Mouse (Mus musculus) gastrocnemius, postnatal 4 days (tissue): ENCODE data around the gene Traf1. TPM values are rescaled to one million over a fixed set of nuclear protein-coding genes. Genes with fewer than 3 reads are reported as not detected.
A peak's percentile ranks its signal among the peaks of the same experiment; 100 is the strongest.

Source experiments
- DNase-seq, 2 experiments: peaks; one replicate each; pipeline ENCODE4 v3.0.0; 2021 to 2022; ENCODE audit warnings: low spot score in 2 of 2, mixed read lengths in 2 of 2
- total RNA-seq, 2 experiments: library from RNA; stranded (reverse); gene quantifications; 2 replicates each; pipeline ENCODE4 v1.2.3; 2021

Traf1 gene
- total RNA-seq, 2 experiments from 2014 or later: 1.7 to 3.5 TPM

DNA sequence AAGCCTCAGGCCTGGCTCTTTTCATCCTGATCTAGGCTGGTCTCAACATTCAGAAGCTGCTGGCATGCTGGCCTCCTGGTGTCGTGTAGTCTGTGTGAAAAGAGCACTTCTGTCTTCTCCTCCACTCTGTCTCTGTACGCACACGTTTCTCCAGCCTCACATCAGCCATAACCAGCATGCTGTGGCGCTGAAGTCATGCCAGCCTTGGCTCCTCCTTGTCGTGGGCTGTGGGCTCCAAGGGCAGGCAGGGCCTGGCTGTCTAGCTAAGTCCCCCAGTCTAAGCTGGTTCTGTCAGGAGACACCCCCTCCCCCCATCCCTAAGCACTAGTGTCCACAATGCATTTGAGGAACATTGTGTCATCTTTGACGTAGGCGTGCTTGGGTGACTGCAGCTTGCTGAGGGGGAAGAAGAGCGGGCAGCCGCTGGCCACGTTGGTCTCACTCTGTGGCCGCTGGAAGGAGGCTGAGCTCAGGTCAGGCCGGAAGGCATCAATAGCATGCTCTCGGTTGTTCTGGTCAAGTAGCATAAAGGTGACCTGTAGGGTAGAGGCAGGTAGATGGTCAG is 17.9 kb downstream of the Traf1 start:
- no peak for DNase-seq

DNA sequence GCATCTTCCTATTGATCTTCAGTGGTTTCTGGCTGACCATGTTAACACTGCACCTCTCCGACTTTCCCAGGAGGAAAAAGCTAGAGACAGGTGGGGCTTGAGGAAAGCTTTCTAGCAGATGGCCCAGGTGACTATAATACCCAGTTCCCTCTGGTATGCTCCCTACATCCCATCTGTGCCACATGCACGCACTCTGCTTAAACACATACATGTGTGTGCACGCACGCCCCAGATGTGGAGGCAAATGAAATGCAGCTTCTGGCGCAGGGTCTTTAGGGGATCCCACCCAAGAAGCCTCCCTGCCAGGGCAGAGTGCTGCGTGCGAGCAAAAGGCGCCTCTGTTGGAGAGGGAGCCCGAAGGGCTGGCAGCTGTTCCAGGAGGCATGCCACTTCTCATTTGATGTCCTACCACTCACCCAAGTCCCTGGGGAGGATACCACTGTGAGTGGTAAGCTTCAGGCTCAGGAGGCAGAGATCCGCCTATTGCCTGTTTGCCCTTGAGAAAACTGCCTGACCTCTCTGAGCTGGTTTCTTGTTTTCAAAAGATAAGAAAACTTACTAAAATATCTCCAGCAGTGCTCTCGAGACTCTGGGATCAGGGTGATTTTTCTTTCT is 20.4 kb downstream of the Traf1 start:
- no peak for DNase-seq

DNA sequence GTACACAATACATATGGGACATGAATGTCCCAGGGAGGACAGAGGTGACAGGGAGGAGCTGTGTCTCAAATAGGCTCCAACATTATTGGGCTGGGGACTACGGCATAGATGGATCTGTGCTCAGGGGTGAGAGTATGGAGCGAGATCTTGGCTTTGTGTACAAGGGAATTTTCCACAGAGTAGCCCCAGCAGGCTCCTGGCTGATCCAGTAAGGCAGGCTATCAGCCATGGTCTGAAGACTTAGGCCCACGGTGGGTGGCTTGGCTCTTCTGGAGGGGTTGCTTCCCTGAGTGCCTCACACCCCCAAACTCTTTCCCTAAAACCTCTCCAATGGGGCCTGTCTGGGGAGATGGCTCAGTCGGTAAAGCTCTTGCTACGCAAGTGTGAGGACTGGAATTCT is 21.3 kb downstream of the Traf1 start:
- no peak for DNase-seq

DNA sequence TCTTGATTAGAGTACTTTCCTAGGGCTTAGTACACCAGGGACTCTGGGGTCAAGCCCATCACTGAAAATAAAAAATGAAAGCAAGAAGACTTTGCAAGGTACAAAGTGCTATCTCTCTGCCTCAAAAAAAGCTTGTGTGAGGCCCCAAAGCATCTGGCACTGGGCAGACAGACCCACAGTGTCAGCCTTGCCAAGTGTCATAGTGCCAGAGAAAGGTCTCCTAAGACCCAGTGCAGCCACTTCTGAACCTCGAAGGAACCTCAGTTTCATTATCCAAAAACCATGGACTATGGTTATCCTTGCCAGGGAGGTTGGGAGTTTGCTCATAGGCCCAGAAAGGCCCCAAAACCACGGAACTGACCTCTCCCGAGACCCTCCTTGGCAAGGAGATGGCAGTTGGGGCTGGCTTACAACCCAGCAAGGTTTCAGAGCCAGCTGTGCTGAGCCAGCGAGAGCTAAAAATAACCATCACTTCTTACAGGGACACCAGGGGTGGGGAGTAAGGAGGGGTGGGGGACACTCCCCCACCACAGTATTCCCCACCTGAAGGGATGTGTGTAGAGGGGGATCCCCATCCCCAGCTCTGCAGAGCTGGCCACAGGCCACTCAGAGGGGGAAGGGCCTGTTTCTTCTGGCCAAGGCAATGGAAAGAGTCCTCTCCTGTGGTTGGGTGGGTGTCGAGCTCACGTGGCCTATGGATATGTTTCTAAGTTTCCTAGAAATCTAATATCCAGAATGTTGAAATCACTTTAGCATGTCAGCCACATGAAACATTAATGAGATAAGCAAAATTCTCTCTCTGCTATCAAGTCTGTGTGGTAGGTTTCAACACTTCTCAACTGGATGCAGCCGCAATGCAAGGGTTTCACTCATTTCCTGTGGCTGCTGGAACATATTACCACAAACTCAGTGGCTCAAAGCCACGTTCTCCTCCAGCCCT is 23.0 kb downstream of the Traf1 start:
- DNase-seq: peak; percentile 35 to 69

DNA sequence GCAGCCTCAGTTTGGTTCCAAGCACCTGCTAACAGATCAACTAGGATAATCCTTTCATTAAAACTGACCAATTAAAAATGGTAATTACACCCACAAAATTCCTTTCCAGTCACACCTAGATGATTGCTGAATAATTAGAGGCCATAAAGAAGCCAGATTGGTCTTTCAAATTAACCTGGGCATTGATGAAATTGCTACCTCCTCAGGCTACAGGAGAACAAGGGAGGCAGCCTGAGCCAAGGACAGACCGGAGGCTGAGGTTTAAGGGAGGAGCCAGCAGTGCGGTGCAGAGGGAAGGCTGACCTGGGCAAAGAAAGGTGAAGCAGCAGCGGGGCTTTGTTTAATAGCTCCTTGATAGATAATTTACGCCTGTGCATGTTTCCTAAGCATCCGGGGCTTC is 24.1 kb downstream of the Traf1 start:
- no peak for DNase-seq

DNA sequence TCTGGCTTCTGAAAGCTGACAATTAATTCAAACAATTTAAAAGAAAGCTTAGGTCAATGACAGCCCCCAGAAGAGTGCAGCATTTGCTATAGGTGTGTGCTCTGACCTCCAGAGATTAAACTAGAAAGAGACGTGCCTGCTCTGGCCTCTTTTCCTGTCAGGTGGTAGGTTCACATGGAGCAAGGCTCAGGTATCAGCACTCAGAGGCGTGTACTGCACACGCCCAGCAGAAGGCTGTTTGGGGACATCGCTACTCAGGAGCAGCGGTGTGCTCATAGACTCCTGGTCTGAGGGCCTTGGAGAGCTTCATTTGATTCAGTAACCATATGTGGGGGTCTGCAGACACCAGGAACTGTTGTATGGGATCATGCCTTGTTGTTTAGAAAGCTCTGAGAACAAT is 34.3 kb downstream of the Traf1 start:
- DNase-seq: no peak

DNA sequence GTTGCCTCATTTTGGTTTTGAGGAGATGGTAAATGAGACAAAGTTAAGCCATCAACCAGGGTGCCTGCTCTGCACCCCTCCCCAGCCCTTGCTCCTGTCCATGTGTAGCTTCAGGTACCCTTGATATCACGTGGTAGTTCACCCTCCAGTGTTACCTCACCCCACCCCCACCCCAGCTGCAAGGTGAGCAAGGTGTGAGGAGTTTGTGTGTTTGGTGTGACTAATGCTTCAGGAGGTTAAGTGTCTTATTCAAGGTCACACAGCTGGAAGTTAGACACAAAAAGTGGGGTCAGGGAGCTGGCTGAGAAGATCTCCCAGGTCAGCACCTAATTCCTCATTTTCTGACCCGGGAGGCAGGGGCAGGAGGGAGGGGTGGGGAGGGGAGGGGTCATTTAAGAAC is 38.8 kb downstream of the Traf1 start:
- no peak for DNase-seq

DNA sequence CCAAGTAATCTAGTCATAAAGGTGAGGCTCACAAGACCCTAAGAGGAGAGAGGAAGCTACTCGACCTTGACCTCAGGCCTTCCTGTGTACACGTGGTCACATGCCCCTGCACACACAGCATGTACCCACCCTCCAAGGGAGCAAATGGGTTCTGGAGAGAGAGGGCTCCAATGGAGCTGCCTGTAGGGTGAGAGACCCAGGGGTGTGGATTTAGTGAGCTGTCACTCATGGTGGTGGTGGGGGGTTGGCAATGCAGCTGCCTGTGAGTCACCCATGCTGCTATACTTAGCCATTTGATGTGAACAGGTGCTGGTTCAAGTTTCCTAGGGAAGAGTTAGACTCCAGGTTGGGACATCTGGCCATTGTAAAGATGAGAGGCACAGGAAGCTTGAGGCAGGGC is 41.4 kb downstream of the Traf1 start:
- no peak for DNase-seq

DNA sequence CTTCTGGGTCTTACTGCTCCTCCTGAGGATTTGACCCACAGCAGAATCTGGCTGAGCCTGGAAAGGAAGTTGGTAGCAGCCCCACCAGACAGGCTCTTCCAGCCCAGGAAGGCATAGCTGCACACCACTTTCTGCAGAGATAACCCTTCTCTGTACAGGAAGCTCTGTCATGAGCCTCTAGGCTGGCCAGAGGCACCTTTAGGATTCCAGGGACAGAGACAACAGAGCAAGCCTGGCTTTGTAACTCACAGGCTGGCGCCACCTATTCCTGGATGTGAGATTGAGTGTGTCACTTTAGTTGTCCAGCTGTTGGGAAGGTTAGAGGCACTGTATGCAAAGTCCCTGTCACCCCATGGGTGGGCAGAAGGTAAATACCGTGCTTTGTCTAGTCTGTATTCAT is 46.5 kb downstream of the Traf1 start:
- DNase-seq: no peak

DNA sequence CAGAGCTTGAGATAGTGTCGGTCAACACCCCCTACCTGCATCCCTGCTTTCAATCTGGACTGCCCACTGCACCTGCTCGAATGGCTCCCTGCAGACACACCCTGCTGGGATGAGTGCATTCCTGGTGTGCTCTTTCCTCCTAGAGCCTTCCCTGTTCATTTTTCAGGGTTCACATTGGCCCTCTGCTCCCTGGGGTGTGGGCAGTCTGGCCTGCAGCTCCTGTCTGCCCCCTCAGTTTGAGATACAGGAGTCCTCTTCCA is 46.8 kb downstream of the Traf1 start:
- no peak for DNase-seq

DNA sequence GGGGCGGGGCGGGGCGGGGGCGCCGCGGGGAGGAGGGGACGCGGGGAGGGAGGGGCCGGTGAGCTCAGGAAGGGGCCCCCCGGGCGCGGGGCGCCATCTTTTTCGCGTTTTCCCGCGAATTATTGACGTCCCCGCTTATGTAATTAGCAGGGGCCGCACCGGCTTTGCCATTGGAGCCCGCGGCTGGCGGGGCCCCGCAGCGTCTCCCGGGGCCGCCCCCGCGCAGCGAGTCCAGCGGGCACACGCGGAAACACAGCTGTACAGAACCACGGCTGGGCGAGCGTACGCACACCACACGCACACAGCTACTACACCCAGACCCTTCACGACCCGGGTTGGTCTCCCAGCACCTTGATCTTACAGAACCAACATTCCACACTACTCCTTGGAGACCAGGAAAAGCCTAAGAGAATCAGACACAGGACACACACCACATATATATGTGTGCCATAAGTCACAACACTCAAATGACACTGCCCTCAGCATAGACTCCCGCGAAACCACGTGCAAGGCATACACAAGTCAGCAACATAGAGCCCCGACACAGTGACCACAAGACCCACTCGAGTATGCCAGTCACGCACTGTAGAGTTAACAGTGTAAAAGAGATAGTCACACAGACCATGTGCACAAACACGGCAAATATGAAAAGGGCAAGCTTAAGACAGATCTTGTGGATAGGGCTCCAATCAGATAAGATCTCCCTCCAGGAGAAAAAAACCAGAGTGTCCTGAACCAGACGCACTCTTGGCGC is 47.3 kb downstream of the Traf1 start:
- DNase-seq: peak in 1 of 2 experiments; percentile 60

DNA sequence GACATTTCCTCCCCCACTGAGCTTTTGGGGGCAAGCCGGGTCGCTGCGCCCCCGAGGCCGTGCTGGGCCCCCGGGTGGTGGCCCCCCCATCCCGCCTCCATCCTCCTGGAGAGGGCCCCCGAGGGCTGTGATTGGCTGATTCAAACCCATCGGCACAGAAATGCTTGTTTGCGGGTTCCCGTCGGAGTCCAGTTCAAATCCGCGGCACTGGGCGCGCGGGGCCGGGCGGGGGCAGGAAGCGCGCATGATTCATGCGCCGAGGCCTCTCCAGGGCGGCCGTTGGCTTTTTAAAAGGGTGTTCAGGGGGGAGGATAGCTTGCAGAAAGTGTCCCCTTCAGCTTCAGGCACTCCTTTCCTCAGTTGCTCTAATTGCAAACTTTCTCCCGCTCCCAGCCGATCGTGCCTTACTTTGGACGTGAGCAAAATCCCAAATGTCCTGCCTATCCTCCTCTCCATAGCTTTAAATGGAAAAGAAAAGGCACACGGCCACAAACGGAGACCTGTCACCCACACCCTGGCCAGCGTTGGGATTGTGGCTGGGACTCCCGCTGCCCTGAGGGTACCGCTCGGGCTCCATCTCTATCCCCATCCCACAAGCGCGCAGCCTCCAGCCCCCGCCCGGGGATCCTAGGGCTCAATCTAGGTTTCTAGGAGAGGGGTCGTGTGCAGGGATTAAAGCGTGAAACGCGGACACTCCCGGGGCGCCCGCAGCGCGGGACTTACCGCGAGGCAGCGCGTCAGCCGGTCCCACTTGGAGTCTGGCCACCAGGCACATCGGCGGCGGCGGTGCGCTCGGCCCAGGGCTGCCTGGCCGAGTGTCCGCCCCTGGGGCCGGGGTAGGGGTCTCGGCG is 48.1 kb downstream of the Traf1 start, which contains the start of gene Phf19:
Gene Phf19 (minus strand): TSS at position 809 of the 851 bp plus-strand sequence.
- peak; percentile 52 to 66 for DNase-seq

DNA sequence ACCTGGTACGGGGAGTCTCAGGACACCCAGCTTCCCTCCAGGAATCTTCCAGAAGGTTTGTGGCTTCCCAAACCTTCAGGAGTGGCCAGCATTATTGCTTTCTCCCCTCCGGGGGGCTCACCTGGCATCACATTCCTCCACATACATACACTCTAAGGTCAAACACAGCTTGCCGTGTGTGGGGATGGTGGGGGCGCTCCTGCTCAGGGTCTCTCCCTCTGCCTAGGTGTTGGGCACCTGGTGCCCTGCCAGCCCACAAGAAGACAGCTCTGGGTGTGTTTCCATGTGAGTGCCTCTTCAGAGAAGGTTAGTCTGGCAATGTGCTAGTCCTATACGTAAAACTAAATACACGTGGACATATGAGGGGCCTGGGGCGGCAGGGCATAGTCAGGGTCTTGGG is 49.0 kb downstream of the Traf1 start:
- no peak for DNase-seq

DNA sequence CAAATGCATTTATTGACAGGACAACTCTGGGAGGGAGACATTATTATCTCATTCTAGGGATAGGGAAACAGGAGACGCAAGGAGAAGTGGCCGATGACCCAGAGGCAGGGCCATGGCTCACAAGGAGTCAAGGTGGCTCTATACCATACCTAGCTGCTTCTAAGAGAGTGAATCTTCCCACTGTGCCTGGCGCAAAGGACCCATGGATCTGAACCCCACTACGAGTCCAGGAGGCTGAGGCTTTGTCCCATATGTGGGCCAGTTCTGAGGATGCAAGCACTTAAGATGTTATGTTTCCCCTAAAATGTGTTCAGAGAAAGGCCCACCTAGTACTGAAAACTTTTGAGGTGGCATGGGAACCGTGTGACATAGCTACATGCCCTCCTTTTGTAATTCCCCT is 49.7 kb downstream of the Traf1 start:
- DNase-seq: no peak

DNA sequence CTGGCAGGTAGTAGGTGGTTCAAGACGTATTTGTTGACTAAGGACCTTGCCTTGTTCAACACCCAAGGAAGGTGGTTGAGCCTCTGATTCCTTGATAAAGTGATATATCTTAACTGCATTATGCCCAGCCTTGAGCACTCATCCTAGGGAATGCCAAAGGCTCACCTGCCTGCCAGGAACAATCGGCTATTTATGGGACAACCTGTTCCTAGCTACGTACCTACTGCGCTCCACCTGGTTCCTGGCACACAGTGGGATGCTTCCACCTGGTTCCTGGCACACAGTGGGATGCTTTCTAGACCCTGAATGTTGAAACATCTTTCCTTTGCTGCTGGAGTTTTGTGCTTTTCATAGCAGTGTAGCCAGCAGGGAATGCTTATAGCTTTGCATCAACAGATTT is 51.9 kb downstream of the Traf1 start:
- no peak for DNase-seq

DNA sequence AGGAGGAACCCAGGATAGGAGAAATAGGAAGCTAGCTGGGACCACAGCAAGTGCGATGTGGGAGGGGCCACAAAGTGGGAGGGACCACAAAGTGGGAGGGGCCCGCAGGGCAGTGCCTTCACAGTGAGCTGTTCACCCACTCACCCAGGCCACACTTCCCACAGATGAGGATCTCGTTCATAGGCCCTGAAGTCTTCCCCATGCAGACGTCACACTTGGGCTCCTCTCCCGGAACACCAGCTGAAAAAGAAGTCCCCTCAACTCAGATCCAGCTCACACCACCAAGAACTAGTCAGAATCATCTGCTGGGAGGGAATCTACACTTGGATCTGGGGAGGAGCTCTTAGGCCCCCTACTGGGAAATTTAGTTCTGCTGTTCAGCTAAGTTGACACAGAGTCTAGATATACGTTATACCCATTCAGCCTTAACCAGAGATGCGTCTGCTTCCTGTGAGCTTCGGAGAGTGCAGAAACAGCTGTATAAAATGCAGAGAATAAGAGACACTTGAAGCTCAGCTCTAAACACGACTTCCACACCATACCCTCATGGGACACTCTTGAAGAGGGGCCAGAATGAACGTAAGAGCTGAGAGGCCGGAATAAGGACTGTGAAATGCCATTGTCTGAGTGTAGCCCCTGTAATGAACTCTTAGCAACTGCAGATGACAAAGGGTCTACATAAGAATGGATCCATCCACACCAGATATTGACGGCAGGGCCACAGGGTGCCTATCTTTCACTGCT is 54.5 kb downstream of the Traf1 start:
- peak; percentile 45 to 76 for DNase-seq

DNA sequence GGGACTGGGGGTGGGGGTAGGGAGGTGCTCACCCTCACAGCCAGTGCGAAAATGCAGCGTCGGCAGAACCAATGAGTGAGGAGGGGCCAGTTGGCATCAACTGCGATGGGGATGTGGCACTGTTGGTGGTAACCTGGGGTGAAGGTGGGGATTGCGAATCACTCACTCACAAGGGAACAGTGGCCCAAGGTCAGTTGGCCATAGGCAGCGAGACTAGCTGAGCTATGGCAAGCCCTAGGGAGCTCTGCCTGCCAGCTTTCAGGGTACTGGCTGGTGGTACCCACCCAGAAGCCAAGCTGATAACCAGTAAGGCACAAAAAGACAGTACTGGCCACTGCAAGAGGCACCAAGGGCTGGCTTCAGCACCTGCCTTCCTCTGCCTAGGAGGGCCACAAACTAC is 55.1 kb downstream of the Traf1 start:
- DNase-seq: no peak

DNA sequence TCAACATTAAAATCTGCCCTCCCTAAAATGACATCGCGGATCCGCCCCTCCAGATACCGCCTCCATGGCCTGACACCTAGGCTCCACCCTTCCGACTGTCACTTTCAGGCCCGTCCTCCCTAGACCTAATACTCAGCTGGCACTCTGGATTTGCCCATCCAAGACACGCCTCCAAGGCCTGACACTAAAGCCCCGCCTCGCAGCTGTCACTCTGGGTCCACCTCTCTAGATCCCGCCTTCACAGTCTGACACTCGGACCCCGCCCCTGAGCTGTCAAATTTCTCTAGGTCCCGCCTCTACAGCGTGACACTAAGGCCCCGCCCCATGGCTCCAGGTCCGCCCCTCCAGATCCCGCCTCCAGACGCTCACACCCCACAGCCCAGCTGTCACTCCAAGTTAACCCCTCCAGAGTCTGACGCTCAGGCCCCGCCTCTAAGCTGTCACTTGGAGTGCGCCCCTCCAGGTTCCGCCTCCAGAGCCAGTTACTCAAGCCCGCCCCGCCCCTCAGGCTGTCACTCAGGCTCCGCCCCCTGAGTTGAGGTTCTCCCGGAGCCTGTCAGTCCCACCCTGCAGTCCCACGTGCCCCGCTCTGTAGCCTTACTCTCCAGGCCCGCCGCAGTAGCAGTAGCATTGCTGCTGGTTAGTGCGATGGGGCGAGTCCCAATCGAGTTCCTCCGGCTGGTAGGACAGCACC is 56.6 kb downstream of the Traf1 start:
- peak; percentile 95 to 97 for DNase-seq

DNA sequence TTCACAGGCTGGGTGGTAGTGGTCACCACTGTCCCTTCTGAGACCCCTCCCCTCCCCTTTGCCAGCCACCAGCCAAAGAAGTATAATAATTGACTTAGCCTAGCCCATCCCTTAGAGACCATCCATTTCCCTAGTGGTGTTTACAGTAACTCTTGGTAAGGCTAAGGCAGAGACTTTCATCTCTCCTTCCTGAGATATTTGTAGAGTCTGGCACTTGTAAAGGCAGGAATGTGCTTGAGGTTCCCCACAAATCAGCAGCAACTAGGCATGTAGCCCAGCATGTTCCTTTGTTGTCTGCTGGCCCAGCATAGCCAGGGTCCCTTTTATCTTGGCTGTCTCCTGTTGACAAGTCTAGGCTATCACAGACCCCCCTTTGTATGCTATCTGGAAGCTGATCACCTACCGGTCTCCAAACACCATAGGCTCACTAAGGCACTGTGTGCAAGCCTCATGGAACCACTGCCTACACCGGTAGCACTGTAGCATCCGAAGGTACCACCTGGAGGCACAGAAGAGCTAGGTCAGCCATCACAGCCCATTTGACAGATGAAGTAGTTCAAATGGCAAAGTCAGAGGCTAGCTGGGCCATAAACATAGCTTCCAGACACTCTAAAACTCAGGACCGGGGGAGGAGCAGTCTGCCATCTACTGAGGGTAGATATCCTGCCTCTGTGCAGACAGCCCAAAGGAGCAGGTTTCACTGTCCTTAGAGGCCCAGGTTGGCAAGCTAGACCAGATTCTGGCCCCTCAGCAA is 57.7 kb downstream of the Traf1 start:
- no peak for DNase-seq
